Mouse (Mus musculus) megakaryocyte, adult 5-6 weeks (primary cell): ENCODE data around the gene 2310034G01Rik. TPM values are rescaled to one million over a fixed set of nuclear protein-coding genes. Genes with fewer than 3 reads are reported as not detected.

Source experiments
- ATAC-seq: 2 replicates; pipeline ENCODE4 v1.8.0; 2016; ENCODE audit warnings: mild to moderate bottlenecking, inconsistent platforms; ENCODE audit not compliant: poor library complexity, severe bottlenecking
- total RNA-seq, 2 experiments: library from RNA; stranded (forward) in 1 of 2; stranded (reverse) in 1 of 2; fragments of 153-499, 151-499 nt in 1 of 2; fragments of 221-1000, 200-1000 nt in 1 of 2; gene quantifications; 2 replicates each; pipeline versions ENCODE4 v1.2.3 to v1.2.4; 2015 to 2017

2310034G01Rik gene
- total RNA-seq, 2 experiments from 2014 or later: 0.48 TPM; not detected in 1

DNA sequence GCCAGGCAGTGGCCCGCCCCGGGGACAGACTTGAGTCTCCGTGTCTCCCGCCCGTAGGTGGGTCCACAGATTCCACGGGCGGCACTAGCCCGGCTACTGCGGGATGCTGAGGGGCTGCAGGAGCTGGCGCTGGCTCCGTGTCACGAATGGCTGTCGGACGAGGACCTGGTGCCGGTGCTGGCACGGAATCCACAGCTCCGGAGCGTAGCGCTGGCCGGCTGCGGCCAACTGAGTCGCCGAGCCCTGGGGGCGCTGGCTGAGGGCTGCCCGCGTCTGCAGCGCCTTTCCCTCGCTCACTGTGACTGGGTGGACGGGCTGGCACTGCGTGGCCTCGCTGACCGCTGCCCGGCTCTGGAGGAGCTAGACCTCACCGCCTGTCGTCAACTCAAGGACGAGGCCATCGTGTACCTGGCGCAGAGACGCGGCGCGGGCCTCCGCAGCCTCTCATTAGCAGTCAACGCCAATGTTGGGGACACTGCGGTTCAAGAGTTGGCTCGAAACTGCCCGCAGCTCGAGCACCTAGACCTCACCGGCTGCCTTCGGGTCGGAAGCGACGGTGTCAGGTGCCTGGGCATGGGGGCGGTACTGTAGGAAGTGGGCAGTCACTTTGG, 21.0 kb downstream of the 2310034G01Rik start:
- ATAC-seq: no peak

DNA sequence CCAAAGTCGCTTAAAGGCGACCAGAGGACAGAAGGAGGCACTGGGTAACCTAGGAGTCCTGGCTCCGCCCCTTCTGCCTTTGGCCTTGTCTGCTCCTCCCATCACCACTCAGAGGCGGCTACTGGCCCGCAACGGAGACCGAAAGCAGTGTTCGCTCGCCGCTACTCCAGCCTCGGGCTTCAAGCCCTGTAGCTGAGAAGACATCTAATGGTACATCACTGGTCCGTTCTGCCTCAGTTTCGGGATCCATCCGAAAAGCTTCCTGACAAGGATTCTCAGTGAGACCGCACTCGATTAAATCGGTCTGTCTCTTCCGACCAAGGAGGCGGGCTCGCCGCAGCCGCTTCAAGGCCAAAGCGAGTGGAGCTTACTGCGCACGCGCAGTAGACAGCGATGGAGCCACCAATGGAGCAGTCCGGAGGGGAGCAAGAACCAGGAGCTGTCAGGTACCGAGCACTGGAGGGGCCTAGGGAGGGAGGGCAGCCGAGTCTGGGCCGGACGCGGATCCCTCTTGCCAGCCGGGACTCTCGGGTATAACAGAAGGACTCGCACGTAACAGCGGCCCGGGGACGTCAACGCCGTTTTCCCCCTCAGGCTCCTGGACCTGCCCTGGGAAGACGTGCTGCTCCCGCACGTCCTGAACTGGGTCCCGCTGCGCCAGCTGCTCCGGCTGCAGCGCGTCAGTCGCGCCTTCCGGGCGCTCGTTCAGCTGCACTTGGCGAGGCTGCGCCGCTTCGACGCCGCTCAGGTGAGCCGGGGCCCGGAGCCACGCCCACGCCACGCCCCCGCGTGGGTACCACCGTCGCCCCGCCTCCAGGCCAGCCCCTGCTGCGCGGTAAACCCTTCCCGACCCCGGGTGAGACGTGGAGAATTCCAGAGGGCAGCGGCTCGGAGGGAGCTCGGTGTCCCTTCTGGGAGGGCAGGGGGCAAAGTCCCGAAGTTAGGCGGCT, 21.7 kb downstream of the 2310034G01Rik start, which contains the start of gene Fbxl15:
Fbxl15 (plus strand) TSS at position 104 of the 950 bp plus-strand sequence.
- peak; percentile 75 for ATAC-seq

GRCm38 (mm10) chr19:46327531-46328064, 22.5 kb downstream of the 2310034G01Rik start:
- no peak for ATAC-seq

DNA sequence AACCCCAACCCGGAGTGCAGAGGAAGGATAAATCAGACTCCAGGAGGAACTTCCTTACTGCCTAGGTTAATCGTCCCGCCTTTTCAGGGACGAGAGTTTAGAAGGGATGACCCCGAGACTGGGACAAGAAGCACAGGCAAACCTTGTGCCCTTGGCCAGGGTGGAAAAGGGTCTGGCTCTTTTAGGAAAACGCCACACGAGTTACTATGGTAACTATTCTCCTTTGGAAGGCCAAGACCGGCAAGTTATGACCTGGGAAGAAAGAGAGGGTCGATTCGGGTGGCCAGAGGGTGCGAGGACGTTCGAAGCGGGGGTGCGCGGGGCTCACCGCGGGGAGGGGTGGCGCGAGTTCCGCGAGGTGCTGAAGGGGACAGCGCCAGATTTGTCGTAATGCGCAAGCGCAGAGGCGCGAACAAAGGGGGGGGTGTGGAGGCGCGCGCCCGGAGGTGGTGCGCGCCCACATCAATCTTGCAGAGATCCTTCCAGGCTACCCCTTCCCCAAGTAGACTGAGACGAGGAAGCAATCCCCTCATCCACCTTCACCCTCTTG, 23.3 kb downstream of the 2310034G01Rik start, which contains the start of gene Psd:
Psd (minus strand) TSS at position 401 of the 550 bp plus-strand sequence.
- ATAC-seq: peak; percentile 25

DNA sequence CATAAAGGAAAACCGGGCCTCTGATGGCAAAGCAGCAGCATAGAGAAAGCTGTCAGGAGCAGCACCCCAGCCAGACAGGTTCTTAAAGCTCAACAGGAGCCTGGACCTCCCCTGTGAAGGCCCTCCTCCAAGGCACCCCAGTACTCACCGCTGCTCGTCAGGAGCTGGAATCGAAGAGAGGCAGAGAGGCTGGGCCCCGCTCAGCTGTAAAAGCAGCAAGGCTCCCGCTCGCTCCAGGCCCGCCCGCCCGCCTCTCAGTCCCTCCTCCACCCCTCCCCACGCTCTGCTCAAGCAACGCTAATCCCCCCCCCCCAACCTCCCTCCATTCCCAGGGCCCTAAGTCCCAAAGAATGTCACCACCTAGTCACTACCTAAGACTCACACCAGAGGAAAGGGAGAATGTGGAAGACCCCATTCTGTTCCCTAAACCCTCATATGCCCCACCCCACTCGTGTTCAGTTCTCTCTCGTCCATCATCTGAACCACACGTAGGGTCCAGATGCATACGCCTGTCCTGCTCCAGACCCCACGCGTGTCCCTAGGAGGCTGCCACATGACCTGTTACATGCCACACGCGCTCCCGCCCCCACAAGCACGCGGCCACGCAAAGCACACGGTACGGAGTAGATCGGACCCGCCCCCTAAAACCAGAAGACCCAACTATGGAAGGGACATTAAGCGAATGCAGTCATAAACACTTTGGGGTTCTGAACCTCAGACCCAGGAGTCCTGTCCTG, 23.9 kb downstream of the 2310034G01Rik start:
- ATAC-seq: no peak

DNA sequence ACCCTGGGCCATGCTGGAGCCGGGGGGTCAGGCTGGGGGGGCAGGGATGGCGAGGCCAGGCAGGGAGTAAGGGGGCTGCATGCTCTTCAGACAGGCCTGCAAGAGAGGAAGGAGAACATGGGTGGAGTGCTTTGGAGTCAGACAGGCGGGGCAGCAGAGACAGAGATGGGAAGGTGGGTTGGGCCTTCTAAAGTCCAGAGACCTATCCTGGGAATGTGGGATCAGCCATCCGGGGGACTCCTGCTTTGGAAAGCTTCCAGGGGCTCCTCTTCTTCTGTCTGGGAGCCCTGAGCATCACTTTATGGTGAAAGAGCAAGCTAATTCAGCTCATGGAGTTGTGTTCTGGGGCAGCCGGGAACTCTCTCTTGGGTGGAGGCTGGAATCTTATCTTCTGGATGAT, 25.2 kb downstream of the 2310034G01Rik start:
- no peak for ATAC-seq

- no peak for ATAC-seq
These were observed 25.7 kb downstream of the 2310034G01Rik start for GRCm38 (mm10) chr19:46324366-46324765.

- ATAC-seq: no peak
These were observed 26.4 kb downstream of the 2310034G01Rik start for GRCm38 (mm10) chr19:46323716-46324115.

DNA sequence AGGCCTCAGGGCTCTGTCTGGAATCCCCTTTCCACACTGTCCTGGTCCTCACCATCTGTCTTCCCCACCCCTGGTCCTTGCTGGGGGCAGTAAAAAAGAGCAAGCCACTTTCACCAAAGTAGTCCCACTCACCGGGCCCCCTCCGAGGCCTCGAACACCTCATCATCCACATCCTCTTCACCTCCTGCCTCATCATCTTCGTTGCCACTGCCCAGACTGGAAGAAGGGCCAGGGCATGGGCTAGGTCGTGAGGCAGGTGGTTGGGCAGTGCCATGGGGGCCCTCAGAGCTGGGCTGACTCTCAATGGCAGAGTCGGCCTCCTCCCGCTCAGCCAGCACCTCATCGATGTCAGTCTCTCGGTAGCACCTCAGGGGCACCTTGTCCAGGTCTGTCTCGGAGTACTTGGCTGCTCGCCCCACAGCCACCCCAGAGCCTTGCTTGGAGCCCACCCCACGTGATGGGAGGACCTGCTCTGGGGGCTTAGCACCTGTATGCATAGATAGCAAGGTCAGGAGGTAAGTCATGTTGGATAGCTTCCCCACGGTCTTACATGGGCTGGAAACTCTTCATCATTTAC, 27.0 kb downstream of the 2310034G01Rik start:
- no peak for ATAC-seq

- ATAC-seq: no peak
These were observed 27.7 kb downstream of the 2310034G01Rik start for GRCm38 (mm10) chr19:46322144-46322995.

DNA sequence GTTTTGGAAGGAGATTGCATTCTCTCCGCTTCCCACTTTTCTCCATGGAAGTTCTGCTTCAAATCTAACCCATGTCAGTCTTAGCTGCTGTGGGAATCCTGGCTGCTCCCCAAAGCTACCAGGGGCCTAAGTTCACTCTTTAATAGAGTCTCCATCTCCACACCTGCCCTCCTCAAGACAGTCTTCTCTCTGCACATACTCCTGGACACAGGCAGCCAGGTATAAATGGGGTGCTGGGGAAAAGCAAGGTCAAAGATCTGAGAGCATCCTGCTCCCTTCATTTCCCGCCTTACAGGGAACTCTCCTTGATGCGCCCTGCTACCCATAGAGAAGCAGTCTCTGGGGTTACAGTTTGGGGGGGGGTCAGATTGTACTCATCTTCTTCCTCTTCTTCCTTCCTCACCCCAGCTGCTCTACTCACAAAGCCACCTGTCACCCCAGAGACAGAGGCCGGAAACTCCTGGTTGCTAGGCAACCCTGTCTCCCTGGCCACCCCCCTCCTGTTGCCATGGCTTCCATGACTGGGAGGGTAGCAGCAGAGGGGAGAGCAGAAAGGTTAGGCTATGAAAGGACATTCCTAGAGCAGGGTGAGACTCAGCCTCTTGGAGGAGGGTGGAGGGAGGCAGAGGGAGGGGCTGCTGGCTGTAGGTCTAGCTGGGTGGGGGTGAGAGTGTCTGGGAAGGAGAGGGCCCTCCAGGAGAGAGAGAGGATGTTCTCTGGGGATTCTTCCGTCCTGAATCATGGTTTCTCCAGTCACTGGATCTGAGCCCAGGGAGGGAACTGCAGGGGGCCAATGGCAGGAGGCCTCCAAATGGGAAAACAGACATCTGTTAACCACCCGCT, 28.8 kb downstream of the 2310034G01Rik start:
- ATAC-seq: no peak

DNA sequence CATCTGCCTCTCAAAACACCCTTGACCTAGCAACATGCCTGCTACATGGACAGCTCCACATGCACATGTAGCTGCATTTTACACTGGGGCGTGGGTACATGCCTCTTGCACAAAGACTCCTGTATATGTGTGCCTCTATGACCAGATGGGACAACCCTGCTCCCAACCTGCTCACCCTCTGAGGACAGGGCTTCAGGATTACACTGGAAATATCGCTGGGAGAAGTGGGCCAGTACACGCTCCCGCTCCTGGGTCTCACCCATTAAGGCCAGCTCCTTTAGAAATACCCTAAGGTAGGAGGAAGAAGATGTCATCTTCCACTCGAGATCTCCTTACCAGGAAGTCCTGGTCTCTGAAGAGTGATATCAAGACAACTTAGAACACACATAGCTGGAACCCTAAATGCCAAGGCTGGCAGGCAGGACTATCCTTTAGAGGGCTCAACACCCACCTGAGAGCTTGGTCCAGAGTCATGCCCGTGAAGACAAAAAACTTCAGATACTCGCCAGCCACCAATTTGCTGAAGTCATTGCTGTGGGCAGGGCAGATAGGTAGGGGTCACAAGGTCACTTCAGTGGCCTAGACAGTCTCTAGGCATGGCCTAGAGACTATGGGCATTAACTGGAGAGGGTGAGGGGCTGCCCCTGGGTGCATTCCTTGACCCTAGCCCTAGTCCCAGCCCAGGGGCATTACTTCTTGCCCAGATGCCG, 29.9 kb downstream of the 2310034G01Rik start:
- no peak for ATAC-seq

- ATAC-seq: no peak
These were observed 31.3 kb downstream of the 2310034G01Rik start for GRCm38 (mm10) chr19:46318586-46319378.

DNA sequence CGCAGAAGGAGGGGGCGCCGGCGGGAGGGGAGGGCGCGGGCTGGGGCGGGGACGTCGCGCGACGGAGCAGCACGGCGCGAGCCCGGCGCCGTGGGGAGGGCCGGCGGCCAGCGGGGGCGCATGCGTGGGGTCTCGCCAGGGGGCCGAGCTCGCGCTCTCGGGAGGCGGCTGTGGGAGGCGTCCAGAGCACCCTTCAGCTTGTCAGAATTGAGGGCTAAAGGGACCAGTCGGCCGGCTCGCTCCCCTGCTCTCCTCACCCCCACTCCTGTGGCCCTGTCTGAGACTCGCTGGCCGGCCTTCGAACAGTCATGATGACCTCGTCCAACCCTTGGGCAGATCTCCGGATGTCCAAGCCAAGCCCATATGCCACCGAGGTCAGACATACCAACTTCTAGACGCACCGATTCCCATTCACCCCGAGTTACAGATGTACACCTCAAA, 32.1 kb downstream of the 2310034G01Rik start:
- no peak for ATAC-seq

DNA sequence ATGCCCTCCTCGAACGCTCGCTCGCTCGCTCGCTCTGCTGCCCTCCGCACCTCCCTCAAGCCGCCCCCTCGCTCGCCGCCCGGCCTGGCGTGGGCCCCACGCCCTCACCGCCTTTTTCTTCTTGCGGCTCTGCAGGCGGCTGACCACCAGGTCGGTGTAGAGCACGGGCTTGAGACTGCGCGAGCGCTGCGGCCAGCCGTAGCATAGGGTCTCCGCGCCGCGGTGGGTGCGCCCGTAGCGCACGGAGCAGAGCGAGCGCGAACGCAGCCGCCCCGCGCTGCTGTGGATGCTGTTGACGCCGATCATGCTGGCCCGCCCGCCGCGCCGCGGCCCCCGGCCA, 32.6 kb downstream of the 2310034G01Rik start:
- ATAC-seq: no peak

DNA sequence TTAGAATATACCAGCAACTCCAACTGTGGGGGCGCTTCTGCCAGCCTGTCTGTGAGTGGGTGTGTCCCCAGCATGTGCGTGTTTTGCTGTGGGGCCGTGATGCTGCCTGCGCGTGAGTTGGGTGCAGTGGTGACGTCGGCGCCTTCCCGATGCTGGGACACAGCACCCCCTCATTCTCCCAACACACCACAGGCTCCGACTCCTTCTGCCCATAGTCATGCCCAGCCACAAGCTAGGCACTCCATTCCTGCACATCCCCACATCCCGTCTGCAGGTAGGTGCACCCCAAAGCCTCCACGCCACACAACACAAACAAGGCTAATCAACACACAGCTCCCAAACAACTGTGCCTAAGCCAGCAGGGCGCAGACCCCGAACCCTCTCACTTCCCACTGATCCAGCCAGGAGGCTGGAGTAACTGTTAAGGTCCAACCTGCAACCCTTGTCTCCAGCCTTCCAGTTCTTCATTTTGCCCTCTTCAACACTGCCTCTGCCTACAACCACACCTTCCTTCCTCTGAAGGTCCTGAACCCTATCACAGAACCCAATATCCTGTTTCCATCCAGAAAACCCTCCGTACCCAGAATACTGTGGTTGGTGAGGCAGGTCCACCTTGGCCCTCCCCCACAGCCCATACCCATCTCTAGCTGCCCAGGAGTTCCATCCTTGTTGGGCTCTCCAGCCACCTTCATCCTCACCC, 33.1 kb downstream of the 2310034G01Rik start:
- peak; percentile 11; the same call in 1 of the 2 replicates for ATAC-seq
